Mouse (Mus musculus) limb, embryonic 15.5 days (tissue): ENCODE measurements around the gene Hdac9. TPM values are rescaled to one million over a fixed set of nuclear protein-coding genes. Genes with fewer than 3 reads are reported as not detected.
A peak's percentile ranks its signal among the peaks of the same experiment; 100 is the strongest.

Experiments
- ATAC-seq: fragments of 200-750 bp; cut with Nextera tagmentation; 2 replicates; pipeline ENCODE4 v1.8.0; 2017; ENCODE audit warnings: low read depth, moderate TSS enrichment; ENCODE audit not compliant: insufficient number of reproducible peaks, low FRiP score, low TSS enrichment
- H3K27ac ChIP-seq: fragments of 300-500 bp; sonication (generic); 2 replicates; pipeline ENCODE4 v1.5.1; 2015; ENCODE audit warnings: moderate library complexity, mild to moderate bottlenecking, inconsistent platforms
- H3K27me3 ChIP-seq: fragments of 300-500 bp; sonication (generic); 2 replicates; pipeline ENCODE4 v1.6.1; 2015; ENCODE audit warnings: inconsistent platforms
- H3K36me3 ChIP-seq: fragments of 300-500 bp; sonication (generic); 2 replicates; pipeline ENCODE4 v1.6.1; 2015; ENCODE audit warnings: inconsistent platforms
- H3K4me1 ChIP-seq: fragments of 300-500 bp; sonication (generic); 2 replicates; pipeline ENCODE4 v1.6.1; 2015; ENCODE audit warnings: inconsistent platforms
- H3K4me2 ChIP-seq: fragments of 300-500 bp; sonication (generic); 2 replicates; pipeline ENCODE4 v1.6.1; 2015; ENCODE audit warnings: mild to moderate bottlenecking, inconsistent platforms
- H3K4me3 ChIP-seq: fragments of 300-500 bp; sonication (generic); 2 replicates; pipeline ENCODE4 v1.5.1; 2015; ENCODE audit warnings: mild to moderate bottlenecking, inconsistent platforms
- H3K9ac ChIP-seq: fragments of 300-500 bp; sonication (generic); 2 replicates; pipeline ENCODE4 v1.6.1; 2015; ENCODE audit warnings: inconsistent platforms
- H3K9me3 ChIP-seq: fragments of 300-500 bp; sonication (generic); 2 replicates; pipeline ENCODE4 v1.6.1; 2016; ENCODE audit warnings: inconsistent platforms
- WGBS: fragments of 180-500 bp; shearing (Covaris S2); methylation state at CpG from one replicate; pipeline ENCODE4 v1.1.7; 2015; 5-methylcytosine and 5-hydroxymethylcytosine counted together
- polyA plus RNA-seq: library from polyadenylated mRNA; unstranded; fragments of >200 nt; fragmentation: Nextera tagmentation; extraction: Ambion mirVana; gene quantifications from 2 replicates; pipeline ENCODE4 v1.2.1, GENCODE M21; 2015

Hdac9 gene
- polyA plus RNA-seq, 1 experiment from 2014 or later, result 9.0 TPM

DNA sequence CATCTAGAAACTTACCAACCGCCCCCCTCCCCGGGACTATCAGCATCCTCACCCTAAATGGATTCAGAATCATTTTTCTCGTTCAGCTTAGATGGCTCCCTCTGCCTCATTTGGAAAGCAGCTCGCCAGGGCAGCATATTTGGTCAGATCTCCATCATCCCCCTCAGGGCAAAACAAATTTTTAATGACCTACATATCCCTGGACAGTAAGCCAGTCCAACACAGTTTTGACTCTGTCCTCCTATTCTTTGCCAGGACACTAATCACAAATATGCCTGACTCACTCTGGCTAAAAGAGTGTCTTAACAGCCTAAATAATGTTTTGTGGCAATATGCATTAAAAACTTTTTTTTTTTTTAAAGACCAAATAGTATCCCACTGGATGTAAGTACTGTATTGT, 738.0 kb downstream of the Hdac9 start:
- H3K27ac ChIP-seq, result no peak overlapping the region
- no peak overlapping the region for H3K4me3 ChIP-seq
- H3K27me3 ChIP-seq, result no peaks in the 10 kb centered on the region
- ATAC-seq, result no peak
- H3K4me2 ChIP-seq, result no peak overlapping the region
- 73% methylated on average over 4 of the region's 4 CpGs for WGBS
- H3K9me3 ChIP-seq, result no peaks in the 10 kb centered on the region
- no peaks in the 10 kb centered on the region for H3K36me3 ChIP-seq
- H3K4me1 ChIP-seq, result no peaks in the 10 kb centered on the region
- no peak overlapping the region for H3K9ac ChIP-seq

DNA sequence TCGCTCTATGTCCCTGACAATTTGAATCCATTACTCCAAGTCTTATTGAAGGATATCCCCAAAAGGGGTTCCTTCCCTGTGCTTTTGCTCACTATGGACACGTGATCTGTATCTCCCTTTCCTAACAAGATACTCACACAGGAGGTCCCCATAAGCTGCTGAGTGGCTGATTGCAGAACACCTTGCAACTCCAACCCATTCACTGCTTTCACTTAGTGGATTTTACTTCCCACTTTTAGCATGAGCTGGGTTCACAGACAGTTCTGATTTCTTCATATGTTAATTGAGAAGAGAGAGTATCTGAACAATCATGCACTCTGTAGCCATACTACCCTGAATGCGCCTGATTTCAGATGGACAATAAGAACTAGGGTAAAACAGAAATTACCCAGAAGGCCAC, 740.1 kb downstream of the Hdac9 start:
- no peak overlapping the region for H3K27ac ChIP-seq
- no peaks in the 10 kb centered on the region for H3K36me3 ChIP-seq
- H3K9me3 ChIP-seq, result no peaks in the 10 kb centered on the region
- no peak overlapping the region for H3K4me3 ChIP-seq
- H3K4me2 ChIP-seq, result no peak overlapping the region
- H3K4me1 ChIP-seq, result no peaks in the 10 kb centered on the region
- H3K9ac ChIP-seq, result no peak overlapping the region
- H3K27me3 ChIP-seq, result no peaks in the 10 kb centered on the region
- ATAC-seq, result no peak
- 93% methylated on average over 3 of the region's 3 CpGs for WGBS

DNA sequence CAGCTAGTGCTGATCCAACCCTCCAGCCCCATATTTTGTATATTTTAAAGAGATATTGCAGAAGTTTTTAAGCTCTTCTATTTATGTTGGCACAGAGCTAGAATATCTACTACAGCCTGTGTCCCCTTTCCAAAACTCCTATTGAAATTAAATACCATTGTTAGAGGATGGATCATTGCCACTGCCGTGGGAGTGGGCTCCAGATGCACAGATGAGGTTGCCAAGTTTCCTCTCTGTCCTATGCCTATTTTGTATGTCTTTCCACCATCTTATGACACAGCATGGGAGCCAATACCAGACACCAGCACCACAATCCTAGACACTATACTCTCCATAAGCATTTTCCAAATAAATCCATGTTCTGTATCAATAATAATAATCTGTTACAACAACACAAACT, 743.9 kb downstream of the Hdac9 start:
- Histone ChIP-seq H3K36me3 (no peaks in the 10 kb centered on the region), H3K4me2 (no peak overlapping the region), H3K27ac (no peak overlapping the region), H3K9ac (no peak overlapping the region), H3K27me3 (no peaks in the 10 kb centered on the region), H3K4me1 (peaks cover 2% of the 10 kb centered on the region; the same call in 1 of the 2 replicates), H3K9me3 (no peaks in the 10 kb centered on the region), H3K4me3 (no peak overlapping the region)
- WGBS, result 27% methylated on average over 1 of the region's 1 CpGs
- ATAC-seq, result no peak

DNA sequence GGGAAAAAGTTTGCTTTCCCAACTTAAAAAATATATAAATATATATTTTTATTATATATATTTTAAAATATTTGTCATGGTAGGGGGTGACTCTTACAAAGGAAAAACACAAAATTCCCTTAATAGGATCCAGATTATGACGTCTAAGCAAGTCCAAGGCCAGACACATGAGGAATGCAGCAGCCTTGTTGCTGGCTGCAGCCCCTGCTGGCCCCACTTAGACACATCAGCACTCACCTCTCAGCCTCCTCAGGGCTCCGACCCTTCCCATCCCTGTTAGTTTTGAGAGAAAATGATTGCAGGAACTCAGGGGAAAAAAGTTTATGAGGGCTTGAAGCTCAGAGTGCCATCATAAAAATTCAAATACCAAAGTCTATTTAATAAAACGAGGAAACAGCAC, 746.3 kb downstream of the Hdac9 start:
- Histone ChIP-seq H3K4me2 (no peak overlapping the region), H3K36me3 (no peaks in the 10 kb centered on the region), H3K4me1 (peaks cover 2% of the 10 kb centered on the region; the same call in 1 of the 2 replicates), H3K9me3 (no peaks in the 10 kb centered on the region), H3K27me3 (no peaks in the 10 kb centered on the region), H3K9ac (no peak overlapping the region), H3K27ac (peak overlapping the region; percentile 71; the same call in 1 of the 2 replicates), H3K4me3 (no peak overlapping the region)
- 21% methylated on average over 3 of the region's 3 CpGs for WGBS
- ATAC-seq, result no peak

DNA sequence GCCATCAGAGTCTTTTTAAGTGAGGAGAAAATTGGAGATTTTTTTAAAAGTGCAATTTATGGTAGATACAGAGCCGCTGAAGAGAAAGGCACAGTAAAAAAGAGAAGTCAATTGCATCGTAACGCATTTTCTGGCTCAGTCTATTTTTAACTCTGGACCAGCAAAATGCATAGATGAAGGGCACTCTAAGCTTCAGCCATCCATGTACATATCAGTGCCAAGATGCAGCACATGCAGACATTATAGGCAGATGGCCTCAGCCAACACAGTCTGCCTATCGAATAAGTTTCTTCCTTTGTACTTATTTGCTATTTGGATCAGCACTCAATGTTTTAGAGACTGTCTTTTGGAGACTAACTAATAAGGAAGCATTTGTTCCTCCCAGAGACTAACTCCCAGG, 751.2 kb downstream of the Hdac9 start:
- no peak overlapping the region for H3K27ac ChIP-seq
- 66% methylated on average over 4 of the region's 4 CpGs for WGBS
- H3K36me3 ChIP-seq, result no peaks in the 10 kb centered on the region
- H3K4me1 ChIP-seq, result peaks cover 2% of the 10 kb centered on the region; the same call in 1 of the 2 replicates
- no peaks in the 10 kb centered on the region for H3K9me3 ChIP-seq
- no peak overlapping the region for H3K9ac ChIP-seq
- no peak for ATAC-seq
- no peaks in the 10 kb centered on the region for H3K27me3 ChIP-seq
- no peak overlapping the region for H3K4me3 ChIP-seq
- no peak overlapping the region for H3K4me2 ChIP-seq

DNA sequence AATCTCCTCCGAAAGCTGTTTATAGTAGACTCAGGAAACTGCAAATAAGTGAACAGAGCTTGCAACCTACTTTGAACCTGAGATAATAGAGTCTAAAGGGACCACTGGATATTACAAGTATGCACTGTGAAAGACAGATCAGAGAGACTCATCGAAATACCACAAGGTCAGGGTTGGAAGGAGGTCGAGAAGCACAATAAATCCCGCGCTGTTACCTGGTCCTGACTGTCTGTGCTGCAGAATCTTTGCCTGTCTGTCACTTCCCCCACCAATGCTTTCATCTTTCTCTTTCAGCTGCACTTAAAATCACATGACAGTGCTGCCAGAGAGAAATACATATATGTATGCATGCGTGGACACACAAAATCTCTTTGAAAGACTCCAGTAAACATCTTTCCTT, 760.6 kb downstream of the Hdac9 start:
- H3K27me3 ChIP-seq, result no peaks in the 10 kb centered on the region
- ATAC-seq, result no peak
- no peak overlapping the region for H3K4me3 ChIP-seq
- H3K9ac ChIP-seq, result no peak overlapping the region
- peaks cover 7% of the 10 kb centered on the region; the same call in 1 of the 2 replicates for H3K4me1 ChIP-seq
- no peak overlapping the region for H3K4me2 ChIP-seq
- no peaks in the 10 kb centered on the region for H3K9me3 ChIP-seq
- 47% methylated on average over 6 of the region's 6 CpGs for WGBS
- 0 out of 2 replicates have a peak overlapping the region, but pooled peaks have one; percentile 17 for H3K27ac ChIP-seq
- no peaks in the 10 kb centered on the region for H3K36me3 ChIP-seq

DNA sequence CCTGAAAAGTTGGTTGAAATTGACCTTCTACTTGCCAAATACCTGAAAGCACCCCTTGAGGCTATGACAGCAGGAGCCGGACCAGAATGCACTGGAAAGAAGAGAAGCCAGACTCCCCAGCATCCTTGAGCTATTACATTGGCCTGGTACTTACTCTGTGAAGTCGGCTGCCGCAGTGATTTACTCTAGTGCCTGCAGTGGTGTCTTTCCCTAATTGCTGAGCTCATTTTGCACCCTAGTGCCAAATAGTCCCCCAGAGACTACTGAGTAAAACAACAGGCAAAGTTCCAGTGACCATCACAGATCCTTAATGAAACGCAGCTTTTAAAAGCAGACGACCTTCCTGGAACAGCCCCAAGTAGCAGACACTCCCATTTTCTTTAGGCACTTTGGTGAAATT, 761.2 kb downstream of the Hdac9 start:
- Histone ChIP-seq H3K27me3 (no peaks in the 10 kb centered on the region), H3K4me2 (no peak overlapping the region), H3K27ac (0 out of 2 replicates have a peak overlapping the region, but pooled peaks have one; percentile 17), H3K4me3 (no peak overlapping the region), H3K9ac (no peak overlapping the region), H3K9me3 (no peaks in the 10 kb centered on the region), H3K4me1 (peaks cover 8% of the 10 kb centered on the region; the same call in 1 of the 2 replicates), H3K36me3 (no peaks in the 10 kb centered on the region)
- 12% methylated on average over 5 of the region's 5 CpGs for WGBS
- ATAC-seq, result no peak

DNA sequence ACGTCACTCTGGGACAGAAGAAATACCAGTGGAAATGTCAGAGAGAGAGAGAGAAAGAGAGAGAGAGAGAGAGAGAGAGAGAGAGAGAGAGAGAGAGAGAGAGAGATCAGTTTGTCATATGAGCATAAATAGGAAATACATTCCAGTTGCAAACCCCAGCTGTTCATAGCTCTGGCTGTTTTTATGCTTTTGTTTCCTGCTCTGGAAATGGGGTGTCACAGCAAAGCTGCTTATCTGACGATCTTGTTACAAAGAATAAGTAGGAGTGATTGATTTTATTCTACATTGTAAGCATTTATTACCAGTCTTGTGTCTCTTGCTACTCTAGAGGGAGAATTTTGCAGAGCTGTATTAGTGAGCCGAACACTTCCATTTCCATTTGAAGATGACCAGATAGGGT, 762.1 kb downstream of the Hdac9 start:
- no peak overlapping the region for H3K4me2 ChIP-seq
- H3K9me3 ChIP-seq, result no peaks in the 10 kb centered on the region
- H3K27me3 ChIP-seq, result no peaks in the 10 kb centered on the region
- 52% methylated on average over 3 of the region's 3 CpGs for WGBS
- H3K9ac ChIP-seq, result no peak overlapping the region
- no peak for ATAC-seq
- H3K4me3 ChIP-seq, result no peak overlapping the region
- H3K27ac ChIP-seq, result 0 out of 2 replicates have a peak overlapping the region, but pooled peaks have one; percentile 5
- no peaks in the 10 kb centered on the region for H3K36me3 ChIP-seq
- peaks cover 8% of the 10 kb centered on the region; the same call in 1 of the 2 replicates for H3K4me1 ChIP-seq

DNA sequence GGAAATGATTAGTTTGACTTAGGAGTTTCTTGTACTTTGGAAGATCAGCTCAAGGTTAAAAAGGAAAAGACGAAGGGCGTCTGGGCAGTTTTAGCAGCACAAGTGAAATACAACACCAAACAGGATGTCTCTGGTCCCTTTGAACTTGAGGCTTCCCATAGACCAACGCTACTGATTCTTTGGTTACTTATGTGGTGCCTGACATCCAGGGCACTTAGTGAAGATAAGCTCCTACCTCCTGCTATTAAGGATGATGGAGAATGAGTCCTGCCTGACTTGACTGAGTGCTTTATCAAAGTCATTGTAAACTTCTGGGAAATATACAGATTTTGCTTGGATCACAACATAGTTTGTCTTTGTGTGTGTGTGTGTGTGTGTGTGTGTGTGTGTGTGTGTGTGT, 765.6 kb downstream of the Hdac9 start:
- H3K9me3 ChIP-seq, result no peaks in the 10 kb centered on the region
- H3K36me3 ChIP-seq, result no peaks in the 10 kb centered on the region
- peaks cover 8% of the 10 kb centered on the region; the same call in 1 of the 2 replicates for H3K4me1 ChIP-seq
- H3K4me3 ChIP-seq, result no peak overlapping the region
- H3K27ac ChIP-seq, result no peak overlapping the region; the same call in 1 of the 2 replicates
- 39% methylated on average over 3 of the region's 3 CpGs for WGBS
- no peaks in the 10 kb centered on the region for H3K27me3 ChIP-seq
- no peak overlapping the region for H3K4me2 ChIP-seq
- ATAC-seq, result no peak
- no peak overlapping the region for H3K9ac ChIP-seq

DNA sequence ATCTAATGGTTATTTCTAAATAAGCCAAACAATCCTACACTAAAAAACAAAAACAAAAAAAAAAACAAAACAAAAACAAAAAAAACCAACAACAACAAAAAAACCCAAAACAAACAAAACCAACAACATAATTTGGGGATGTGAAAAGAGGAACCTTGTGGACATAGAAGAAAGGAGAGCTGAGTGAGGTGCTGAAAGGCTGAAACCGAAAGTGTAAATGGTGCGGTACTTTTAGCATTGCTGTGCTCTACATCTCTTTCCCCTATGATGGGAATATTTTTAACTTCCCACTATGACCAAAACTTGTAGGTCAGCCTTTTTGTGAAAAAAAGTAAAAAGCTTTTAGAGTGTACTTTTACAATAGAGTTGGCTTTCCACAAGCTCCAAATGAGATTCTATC, 774.2 kb downstream of the Hdac9 start:
- Histone ChIP-seq H3K27me3 (no peaks in the 10 kb centered on the region), H3K4me3 (no peak overlapping the region), H3K4me2 (no peak overlapping the region), H3K4me1 (no peaks in the 10 kb centered on the region), H3K27ac (no peak overlapping the region), H3K9me3 (no peaks in the 10 kb centered on the region), H3K9ac (no peak overlapping the region), H3K36me3 (no peaks in the 10 kb centered on the region)
- ATAC-seq, result no peak
- WGBS, result 89% methylated on average over 2 of the region's 2 CpGs

DNA sequence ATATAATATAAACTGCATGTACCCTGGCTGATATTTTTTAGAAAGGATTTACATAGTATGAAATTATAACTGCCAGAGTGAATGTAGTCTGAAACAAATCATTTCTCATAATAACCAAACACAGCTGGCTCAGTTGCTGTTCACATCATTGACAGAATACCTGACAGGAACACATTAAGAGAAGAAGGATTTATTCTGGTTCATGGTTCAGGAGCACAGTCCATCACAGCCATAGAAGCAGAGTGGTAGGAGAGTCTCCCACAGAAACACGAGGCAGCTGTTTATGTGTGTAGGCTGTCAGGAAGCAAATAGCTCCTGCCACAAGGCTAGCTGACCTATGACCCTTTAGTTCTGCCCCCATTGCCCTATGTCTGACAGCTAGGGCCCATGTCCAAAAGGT, 803.6 kb downstream of the Hdac9 start:
- WGBS, result 16% methylated on average over 1 of the region's 1 CpGs
- no peak overlapping the region for H3K4me2 ChIP-seq
- no peaks in the 10 kb centered on the region for H3K9me3 ChIP-seq
- no peaks in the 10 kb centered on the region for H3K36me3 ChIP-seq
- no peaks in the 10 kb centered on the region for H3K27me3 ChIP-seq
- no peak overlapping the region for H3K9ac ChIP-seq
- H3K27ac ChIP-seq, result no peak overlapping the region
- H3K4me1 ChIP-seq, result no peaks in the 10 kb centered on the region
- ATAC-seq, result no peak
- H3K4me3 ChIP-seq, result no peak overlapping the region

DNA sequence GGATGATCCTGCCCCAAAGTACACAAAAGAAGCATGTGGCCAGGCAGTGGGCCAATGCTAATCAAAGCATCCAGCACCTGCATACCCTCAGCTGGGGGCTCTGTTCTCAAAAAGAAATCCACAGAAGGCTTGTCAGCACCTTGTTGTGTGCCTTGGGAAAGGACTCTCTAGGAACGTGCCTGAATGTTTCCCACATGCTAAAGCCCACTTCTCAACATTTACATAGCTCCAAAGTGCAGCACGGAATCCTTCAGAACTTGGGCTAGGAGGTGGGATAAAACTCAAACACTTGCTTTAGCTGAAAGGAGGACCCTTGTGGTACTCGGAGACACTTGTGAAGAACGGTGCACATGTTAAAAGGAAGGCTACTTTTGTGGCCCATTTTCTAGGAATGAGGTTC, 823.9 kb downstream of the Hdac9 start:
- H3K36me3 ChIP-seq, result no peaks in the 10 kb centered on the region
- no peaks in the 10 kb centered on the region for H3K4me1 ChIP-seq
- H3K4me3 ChIP-seq, result no peak overlapping the region
- ATAC-seq, result no peak
- H3K27me3 ChIP-seq, result no peaks in the 10 kb centered on the region
- H3K27ac ChIP-seq, result no peak overlapping the region
- no peaks in the 10 kb centered on the region for H3K9me3 ChIP-seq
- H3K4me2 ChIP-seq, result no peak overlapping the region
- WGBS, result 67% methylated on average over 4 of the region's 4 CpGs
- no peak overlapping the region for H3K9ac ChIP-seq

DNA sequence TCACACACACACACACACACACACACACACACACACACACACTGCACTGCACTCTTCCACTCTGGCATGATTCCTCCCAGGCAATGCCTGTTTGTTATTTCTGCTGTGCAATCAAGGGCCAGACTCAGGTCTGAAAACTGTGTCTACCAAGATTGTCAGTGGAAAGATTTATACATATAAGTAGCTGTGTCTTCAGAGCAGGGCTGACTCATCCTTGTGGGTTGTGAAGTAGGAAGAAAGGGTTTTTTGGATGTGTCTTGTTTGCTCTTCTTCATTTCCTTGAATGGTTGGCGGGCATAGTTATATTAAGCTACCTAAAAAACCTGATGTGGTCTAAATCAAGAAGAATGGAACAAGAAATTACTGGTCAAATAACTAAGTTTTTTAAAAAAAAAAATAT, 825.0 kb downstream of the Hdac9 start:
- 89% methylated on average over 1 of the region's 1 CpGs for WGBS

More for the DNA sequence above, 825.0 kb downstream of the Hdac9 start:
- Histone ChIP-seq H3K27me3 (no peaks in the 10 kb centered on the region), H3K4me1 (no peaks in the 10 kb centered on the region; the same call in 1 of the 2 replicates), H3K36me3 (no peaks in the 10 kb centered on the region), H3K27ac (no peak overlapping the region), H3K9ac (no peak overlapping the region), H3K4me3 (no peak overlapping the region), H3K4me2 (no peak overlapping the region), H3K9me3 (no peaks in the 10 kb centered on the region)
- ATAC-seq, result no peak
